Mouse (Mus musculus) layer of hippocampus, adult 11-12 months (tissue): ENCODE results near the gene Apba1.

ENCODE experiments used
- DNase-seq: peaks from one replicate; pipeline ENCODE4 v3.0.0; 2022; ENCODE audit warnings: low spot score

Apba1 gene

DNA sequence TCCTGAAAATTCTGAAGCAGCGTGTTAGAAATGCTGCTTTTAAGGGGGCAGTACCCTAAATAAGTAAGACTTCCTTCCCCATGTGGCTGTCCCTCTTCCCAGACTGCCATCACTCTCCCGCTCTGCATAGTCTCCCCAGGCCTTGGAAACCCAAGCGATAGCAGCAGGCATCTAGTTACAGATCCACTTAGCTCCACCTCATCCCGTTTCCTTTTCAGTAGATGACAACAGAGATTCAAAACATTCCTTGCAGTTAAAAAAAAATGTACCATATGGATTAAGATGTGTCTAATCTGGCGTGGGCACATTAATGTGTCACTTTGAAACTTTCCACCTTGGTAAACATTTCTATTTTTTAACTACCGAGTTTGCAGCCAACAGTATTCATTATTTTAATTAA lies 48.1 kb downstream of the Apba1 start:
- no peak for DNase-seq

DNA sequence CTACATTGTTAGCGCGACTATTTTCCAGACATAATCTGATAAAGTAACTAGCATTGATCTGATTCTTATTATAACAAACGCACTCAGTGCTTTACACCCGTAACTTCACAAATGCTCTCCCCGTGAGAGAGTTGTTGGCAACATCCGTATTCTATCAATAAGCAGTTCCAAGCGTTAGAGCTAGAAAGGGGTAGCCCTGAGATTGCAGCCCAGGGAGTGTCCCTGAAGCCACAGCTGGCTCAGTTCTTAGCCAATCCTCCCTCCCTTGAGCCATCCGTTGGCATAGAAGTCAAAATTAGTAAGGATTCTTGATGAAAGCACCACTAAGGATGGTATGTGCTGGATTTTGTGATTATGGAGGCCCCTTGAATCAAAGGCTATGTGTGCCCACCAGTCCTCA lies 48.7 kb downstream of the Apba1 start:
- no peak for DNase-seq

DNA sequence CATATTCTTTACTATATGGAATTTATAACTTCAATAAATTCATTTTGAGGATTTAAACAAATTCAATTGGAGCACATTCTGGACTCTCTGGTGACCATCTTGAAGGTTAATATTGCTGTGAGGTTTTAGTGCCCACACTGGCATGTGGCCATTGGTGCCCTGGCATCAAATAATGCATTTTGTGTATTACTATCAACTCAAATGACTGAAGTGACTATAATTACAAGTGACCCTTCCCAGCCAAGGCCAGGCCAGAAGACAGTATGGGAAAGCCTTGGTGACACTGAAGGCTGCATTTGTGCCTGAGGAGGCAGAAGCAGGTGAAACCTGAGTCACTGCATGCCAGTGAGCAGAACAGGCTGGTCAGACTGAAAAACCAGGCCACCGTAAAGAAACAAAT lies 50.5 kb downstream of the Apba1 start:
- DNase-seq = no peak

DNA sequence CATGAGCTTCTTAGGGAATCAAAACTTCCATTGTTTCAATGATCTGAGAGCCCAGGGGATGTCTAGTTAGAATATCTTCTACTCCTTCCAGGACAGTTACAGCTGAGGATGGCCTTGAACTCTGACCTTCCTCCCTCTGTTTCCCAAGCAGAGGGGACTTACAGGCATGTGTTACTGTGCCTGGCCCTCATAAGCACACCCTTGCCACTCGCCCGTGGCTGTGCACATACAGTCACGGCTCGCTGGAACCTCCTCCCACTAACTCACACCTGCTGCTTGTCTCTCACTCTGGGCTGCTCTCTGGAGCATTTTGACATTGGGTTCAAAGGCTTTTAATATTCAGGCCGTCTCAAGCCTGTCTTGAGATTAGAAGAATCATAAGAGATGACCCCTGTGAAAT lies 51.8 kb downstream of the Apba1 start:
- DNase-seq = no peak

DNA sequence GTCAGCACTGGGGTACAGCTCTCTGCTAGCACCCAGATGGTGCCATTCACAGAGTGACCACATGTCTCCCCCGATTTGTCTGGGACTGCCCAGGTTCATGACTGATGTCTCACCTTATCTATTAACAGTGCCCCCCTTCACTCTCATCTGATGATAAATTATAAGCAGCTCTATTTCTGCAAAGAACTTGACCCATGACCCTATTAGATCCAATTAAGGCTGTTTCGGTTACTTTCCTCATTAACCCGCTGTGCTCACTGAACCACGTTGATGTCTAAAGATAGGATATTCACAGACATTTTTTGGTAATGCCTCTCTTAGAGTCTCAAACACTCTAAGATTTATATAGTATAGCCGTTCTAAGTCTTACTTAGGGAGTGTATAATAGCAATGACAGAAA lies 52.3 kb downstream of the Apba1 start:
- DNase-seq = no peak

DNA sequence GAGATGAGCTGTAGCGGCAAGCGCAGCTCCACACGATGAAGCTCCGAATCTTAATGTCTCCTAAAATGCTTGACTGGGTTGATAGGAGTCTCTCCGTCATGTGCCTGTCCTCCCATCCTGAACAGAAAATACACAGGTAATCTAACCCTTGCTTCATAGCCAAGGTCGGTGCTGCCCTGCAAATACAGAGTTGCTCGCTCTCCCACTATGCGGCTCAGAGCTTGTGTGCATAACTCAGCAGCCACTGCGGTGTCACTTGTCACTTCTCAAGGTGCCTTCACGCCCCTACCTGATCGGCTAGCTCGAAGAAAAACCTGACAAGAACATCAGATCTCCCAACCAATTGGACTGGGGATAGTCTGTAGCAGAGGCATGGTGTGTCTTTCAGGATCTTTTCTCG lies 58.1 kb downstream of the Apba1 start:
- DNase-seq = no peak

DNA sequence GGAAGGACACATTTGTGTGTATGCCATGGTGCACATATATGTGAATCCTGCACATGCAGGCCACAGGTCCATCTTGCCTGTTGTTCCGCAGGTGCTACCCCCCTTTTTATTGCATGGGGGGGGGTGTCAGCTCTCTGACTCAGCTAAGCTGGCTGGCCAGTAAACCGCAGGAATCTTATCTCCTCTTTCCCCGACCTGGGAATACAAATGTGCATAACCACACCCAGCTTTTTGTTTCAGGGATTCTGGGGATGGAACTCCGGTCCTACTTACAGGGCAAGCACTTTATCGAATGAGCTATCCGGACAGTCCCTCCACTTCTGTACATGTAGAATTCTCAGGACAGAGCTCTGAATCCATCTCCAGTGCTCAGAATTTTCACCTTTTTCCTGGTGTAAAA lies 58.5 kb downstream of the Apba1 start:
- no peak for DNase-seq

DNA sequence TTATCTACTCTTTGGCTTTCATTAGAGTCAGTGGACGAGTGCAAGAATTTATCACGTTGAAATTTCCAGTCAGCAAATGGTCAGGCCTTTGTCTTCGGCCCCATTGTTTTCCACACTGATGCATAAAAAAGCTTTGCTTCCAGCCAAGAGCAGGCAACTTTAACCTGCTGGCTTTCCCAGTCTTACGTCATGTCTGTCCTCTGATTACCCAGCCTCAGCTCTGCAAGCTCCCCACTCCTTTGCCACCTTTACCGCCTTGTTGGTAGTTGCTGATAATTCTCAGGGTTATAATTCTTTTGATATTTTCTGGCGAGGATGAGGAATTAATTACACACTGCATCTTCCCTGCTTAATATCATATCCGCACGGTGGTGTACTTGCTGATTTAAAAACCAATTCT lies 61.2 kb downstream of the Apba1 start:
- no peak for DNase-seq

DNA sequence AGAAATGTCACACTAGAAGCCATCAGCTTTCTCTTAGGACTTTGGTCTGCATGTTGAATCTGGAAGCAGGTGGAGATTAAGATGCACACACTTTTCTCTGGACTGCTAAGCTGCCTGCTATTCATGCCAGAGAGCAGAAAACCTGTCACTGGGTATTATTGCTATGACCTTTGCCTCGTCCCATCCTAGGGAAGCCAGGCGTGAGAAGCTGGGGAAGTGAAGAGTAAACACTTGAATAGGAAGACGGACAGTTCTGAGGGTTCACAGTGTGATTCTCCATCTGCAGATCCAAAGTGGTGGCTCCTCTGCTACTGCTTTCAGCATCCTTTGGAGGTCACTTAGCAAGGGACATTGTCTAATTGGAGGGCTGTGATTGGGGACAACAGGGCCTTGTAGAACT lies 63.8 kb downstream of the Apba1 start:
- DNase-seq = no peak

DNA sequence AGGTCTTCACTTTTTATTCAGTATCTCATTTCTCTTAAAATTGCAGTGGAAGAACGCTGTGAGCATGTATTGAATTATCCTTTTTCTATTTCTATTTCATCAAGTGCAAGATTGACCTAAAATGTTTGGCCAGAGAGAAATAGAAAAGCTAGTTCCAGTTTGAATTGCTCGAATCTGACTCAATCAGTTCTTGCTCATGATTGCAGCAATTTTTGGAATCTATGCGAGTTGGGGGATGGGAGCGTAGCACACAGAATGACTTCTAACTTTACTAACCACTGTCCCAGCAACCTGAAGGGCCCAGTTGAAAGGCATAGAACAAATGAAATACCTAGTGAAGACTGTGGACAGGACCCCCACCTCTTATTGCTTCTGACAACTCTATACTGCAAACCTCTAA lies 64.8 kb downstream of the Apba1 start:
- DNase-seq = no peak

DNA sequence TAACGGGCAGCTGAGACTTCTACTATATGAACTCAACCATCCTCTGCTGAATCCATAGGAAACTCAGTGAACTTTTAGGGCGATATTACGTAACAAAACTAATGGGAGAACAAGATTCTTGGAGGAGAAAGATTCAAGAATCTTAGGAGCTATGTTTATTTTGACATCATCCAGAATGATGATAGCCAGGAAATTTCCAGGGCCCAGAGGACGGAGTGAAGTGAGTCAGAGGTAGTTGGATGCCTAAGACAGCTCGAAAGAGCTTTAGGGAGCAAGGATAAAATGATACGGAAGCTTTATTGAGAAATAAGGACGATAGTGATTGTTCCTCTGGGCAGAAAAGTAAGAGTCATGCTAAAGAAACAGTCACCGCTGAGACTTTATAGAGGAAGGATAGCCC lies 67.6 kb downstream of the Apba1 start:
- DNase-seq = no peak

DNA sequence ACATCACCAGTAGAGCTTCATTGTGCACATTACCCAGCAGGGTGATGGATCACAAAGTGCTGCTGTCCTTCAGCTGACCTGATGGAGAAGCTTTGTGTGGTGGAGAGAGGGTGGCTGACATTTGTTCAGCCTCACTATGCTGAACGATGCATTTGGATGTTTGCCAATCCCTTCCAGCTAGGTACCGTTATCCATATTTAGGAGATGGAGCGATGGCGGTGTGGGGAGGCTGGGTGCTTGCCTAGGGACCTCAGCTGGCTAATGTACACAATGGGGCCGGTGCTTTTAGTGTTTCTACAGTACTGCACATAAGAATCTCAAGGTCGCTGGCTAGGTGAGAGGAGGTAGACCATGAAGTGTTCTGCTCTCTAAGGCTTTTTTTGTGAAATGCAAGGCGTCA lies 72.1 kb downstream of the Apba1 start:
- DNase-seq = no peak

DNA sequence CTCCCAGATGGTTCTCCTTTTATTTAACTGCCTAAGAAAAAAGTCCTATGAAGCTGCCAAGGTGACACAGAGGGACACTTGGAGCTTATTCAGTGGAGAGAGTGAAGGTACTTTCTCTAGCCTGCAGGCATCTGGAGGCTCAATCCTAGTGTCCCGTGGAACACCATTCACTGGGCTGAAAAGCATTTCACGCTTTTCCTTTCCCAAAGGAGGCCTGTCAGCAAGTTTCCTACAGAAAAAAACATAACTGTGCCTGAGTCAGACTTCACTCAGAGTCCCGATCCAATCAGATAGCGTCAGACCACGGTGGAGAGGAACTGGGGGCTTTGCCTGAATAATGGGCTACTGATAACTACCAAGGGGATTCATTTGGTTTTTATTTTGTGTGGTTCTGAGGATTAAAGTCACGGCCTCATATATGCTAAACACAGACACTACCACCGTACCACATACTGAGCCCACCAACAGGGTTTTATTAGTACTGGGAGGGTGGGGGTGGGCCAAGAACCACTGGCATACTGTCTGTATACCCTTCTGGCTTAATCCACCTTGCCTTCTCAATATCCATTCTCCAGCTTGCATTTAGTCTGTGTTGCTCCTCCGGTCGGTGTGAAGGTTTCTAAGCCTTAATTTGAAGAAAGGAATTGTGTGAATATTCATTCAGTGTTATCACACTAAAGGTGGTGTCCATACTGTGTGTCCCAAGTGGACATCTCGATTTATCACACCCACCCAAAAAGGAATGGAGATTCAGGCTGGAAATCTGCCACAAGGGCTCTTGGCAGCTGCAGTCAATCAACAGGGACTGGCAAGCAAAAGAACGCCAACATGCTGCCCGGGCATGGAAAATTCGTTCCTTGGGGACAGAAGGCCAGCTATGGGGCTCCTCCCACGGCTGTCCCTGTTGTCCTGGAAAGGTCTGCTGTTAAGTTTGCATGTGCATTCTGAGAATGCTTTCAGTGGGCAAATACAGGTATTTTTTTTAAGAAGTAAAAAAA lies 75.3 kb downstream of the Apba1 start:
- peak; percentile 38 for DNase-seq

DNA sequence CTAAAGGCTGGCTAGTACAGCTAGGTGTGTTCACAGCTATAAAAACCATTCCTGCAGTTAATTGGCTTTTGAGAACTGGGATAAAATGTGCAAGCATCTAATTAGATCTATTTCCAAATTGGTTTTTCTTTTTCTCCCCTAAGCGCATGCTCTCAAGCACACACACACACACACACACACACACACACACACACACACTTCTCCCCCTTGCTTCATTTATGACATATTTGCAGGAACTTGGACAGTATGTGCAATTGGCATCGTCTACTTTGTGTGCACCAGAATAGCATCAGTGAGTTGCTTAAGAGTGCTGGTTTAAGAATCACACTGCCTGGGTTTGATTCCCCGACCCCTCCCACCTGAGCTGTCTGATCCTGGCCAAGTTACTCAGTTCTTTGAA lies 76.0 kb downstream of the Apba1 start:
- DNase-seq = peak; percentile 24

DNA sequence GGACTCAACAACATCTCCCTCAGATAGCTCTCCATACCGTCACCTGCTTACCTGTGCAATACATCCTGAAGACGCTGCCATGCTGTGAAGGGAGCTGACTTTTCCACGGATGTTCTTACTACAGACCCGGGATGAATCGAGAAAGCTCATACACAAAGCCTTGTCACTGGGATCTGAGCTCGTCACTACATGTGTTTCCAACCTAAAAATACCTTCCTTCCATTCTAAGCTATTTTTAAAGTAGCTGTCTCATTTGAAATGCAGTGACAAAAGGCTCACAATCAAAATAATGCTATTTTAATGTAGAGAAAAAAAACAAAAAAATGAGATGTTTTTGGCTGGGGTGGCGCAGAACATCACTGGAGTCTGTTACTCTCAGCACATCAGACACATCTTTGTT lies 97.1 kb downstream of the Apba1 start:
- DNase-seq = no peak

DNA sequence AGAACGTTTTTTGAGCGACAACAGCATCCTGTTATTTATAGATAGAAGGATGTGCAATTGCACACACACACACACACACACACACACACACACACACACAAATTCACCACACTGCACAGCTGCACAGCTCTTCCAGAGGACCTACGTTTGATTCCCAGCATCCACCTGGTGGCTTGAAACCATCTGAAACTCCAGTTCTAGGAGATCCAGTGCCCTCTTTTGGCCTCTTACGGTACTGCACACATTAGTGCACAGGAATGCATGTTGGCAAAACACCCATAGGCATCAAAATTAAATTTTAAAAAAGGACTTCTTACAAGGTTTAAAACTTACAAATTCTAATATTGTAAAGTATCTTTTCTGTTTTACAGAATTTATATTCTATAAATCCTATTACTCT lies 99.4 kb downstream of the Apba1 start:
- DNase-seq = no peak

DNA sequence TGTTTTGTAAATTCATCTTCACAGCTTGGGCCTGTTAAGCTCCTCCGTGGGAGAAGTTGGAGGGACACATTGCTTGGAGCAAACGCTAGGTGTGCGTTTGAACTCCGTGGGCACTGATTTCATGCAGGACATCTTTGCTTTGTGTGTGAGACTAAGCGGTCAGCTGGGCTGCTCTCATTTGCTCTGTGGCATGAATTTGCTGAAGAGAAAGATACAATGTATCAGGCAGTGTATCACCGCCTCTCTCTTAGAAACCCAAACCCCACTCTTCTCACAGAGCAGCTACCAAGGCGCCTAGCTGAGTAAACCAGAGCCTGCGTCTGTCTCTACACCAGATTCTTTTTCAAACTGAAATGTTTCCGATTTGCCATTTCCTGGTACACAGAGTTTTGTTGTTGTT lies 100.1 kb downstream of the Apba1 start:
- DNase-seq = no peak

DNA sequence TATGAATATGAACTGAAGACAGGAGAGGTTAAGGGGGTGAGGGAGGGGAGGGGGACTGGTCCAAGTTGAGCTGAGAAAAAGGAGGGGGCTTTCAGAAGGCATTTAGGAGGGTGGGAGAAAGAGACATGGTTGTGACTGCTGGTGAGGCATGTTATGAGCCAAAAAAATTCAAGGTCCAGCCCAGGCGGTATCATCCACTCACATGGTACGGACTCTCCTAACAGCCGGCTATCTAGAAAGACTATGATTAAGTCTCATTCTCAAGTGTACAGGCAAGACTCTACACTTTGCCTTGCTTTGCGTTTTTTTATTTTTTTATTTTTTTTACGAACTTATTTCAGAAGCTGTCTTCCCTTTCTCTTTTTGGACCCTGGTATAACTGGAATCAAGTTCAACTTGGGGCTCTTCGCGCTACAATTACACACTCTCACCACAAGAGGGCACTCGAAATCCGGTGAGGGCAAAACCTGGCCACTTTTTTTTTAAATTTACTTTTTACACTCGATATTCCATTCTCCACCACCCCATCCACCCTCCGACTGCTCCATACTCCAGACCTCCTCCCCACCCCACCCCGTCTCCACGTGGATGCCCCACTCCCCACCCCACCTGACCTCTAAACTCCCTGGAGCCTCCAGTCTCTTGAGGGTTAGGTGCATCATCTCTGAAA lies 101.6 kb downstream of the Apba1 start:
- no peak for DNase-seq

DNA sequence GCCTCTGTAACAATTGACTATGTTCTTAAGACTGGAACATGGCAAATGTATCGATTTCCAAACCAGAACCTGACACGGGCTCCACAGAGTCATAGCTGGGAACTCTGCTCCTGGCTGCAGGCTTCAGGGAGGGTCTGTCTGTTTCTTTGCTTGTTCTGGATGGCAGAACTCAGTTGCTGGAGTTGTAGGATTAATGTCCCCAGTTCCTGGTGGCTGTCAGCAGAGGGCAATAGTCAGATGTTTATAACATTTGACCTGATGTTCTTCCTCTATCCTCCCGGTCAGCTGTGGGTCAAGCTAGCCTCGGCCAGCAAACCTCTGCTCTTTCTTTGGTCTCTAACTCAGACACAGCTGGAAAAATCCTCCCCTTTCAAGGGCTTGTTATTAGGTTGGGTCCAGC lies 104.0 kb downstream of the Apba1 start:
- DNase-seq = no peak

DNA sequence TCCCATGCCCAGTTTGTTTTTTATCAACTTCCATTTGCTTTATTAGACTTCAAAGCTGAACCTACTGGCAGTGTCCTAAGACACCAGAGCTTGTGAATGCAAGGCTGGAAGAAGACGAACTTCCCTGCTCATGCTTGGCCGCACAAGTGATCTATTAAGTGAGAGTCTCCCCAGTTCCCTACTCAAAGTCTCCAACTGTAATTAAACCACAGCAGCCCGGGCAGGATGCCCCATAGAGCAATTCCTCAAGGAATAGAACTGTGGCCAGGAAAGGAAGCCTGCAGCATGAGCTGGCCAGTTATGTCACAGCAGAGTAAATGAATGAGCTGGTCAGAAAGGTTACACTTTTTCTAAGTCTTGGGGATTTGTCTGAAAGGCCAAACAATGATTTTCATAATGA lies 105.3 kb downstream of the Apba1 start:
- no peak for DNase-seq

DNA sequence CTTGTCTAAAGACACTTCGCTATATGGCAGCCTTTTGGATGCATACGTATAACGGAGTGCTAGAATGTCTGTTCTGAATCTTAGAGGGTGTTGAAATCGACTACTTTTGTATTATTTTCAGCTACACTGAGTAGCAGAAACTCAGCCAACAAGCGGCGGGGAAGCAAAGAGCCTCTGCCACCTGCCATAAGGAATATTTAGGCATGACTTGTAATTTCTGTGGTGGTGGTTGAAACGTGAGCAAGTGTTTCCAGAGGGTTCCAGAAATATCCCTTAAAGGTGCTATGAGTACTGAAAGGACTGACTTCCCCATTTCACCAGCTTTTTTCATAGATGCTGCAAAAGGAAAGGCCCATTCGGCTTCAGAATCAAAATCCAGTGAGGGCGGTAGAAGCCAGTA lies 107.4 kb downstream of the Apba1 start:
- DNase-seq = no peak

DNA sequence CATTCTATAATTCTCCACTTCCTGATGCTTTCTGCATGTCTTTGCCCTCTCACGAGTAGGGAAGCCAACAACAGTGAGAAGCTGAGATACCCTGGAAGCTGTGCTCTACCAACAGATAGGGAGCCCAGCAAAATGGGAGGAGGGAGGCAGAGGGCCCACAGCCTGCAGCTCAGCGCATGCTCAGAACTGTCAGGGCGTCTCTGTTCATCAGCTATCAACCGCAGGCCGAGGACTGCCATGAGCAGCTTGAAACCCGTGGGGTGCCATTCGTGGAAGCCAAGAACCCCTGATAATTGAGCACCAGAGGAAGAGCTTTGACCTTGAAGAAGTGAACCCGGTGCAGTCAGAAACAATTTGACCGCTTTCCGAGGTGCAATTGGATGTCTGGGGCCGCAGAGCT lies 108.4 kb downstream of the Apba1 start:
- DNase-seq = no peak

DNA sequence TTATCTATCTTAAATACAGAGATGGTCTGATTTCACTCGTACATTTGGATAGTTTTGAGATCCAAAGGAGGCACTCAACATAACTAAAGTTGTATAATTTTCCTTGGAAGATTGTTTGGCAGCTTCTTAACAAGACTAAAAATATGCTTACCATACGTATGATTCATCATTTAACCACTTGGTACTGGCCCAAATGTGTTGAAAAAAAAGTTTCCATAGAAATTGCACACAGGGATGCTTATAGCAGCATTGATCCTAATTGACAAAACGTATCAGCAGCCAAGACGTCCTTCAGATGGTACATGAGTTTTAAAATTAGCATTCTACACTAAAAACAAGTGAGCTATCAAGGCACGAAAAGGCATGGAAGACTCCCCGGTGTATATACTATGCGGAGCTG lies 108.9 kb downstream of the Apba1 start:
- DNase-seq = no peak

DNA sequence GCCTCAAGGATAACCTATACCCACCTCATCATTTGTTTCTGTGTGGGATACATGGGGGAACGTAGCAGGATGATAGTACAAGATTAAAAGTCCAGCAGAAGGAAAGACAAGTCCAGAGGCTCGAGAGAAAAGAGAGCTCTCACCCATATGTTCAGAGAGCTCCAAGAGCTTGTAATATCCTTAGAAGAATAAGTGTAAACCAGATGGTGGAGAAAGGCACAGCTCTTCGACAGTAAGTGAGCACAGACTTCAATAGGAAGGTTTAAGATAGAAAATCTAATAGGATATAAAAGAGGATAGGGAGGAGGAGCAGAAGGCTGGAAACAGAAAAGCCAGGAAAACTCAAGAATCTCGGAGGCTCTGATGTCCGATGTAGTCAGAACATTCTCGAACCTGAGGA lies 115.8 kb downstream of the Apba1 start:
- no peak for DNase-seq
